Mouse (Mus musculus) kidney, postnatal 0 days (tissue): Measurements from ENCODE around the gene Slc12a4. TPM values are rescaled to one million over a fixed set of nuclear protein-coding genes. Genes with fewer than 3 reads are reported as not detected.
"Not testable (repeated sequence)": the region's sequence is repeated elsewhere in the genome, so short reads cannot be mapped to it uniquely, and the experiment has no call there.

Source experiments
- ATAC-seq: fragments of 200-750 bp; cut with Nextera tagmentation; replicated peaks from 2 replicates; pipeline ENCODE4 v1.8.0; 2017; ENCODE audit warnings: low read depth, moderate number of reproducible peaks, moderate TSS enrichment, moderate library complexity; ENCODE audit not compliant: low FRiP score
- DNase-seq: peaks from one replicate; pipeline ENCODE4 v3.0.0-alpha.2; 2016; ENCODE audit warnings: low spot score
- H3K27ac ChIP-seq: fragments of 300-500 bp; sonication (generic); 2 replicates; pipeline ENCODE4 v1.5.1; 2014; ENCODE audit warnings: mild to moderate bottlenecking
- H3K27me3 ChIP-seq: fragments of 300-500 bp; sonication (generic); 2 replicates; pipeline ENCODE4 v1.6.1; 2014; ENCODE audit warnings: low read length, mixed read lengths; ENCODE audit not compliant: insufficient read depth
- H3K36me3 ChIP-seq: fragments of 300-500 bp; sonication (generic); 2 replicates; pipeline ENCODE4 v1.6.1; 2014; ENCODE audit warnings: low read length, mixed read lengths; ENCODE audit not compliant: insufficient read depth
- H3K4me1 ChIP-seq: fragments of 300-500 bp; sonication (generic); replicated peaks from 2 replicates; pipeline ENCODE4 v1.6.1; 2014; ENCODE audit warnings: antibody characterized with exemption, low read length, mixed read lengths; ENCODE audit not compliant: insufficient read depth
- H3K4me2 ChIP-seq: fragments of 300-500 bp; sonication (generic); 2 replicates; pipeline ENCODE4 v1.6.1; 2014; ENCODE audit warnings: mild to moderate bottlenecking, low read length, moderate library complexity, mixed read lengths
- H3K4me3 ChIP-seq: fragments of 300-500 bp; sonication (generic); replicated peaks from 2 replicates; pipeline ENCODE4 v1.5.1; 2014; ENCODE audit warnings: low read depth, low read length
- H3K9ac ChIP-seq: fragments of 300-500 bp; sonication (generic); 2 replicates; pipeline ENCODE4 v1.6.1; 2014; ENCODE audit warnings: low read depth, low read length
- H3K9me3 ChIP-seq: fragments of 300-500 bp; sonication (generic); replicated peaks from 2 replicates; pipeline ENCODE4 v1.6.1; 2016; ENCODE audit warnings: low read length, inconsistent platforms, mixed read lengths
- CTCF ChIP-seq: IDR thresholded peaks from 2 replicates; pipeline ENCODE4 v1.5.1; 2016; ENCODE audit warnings: antibody characterized with exemption, low read depth, mild to moderate bottlenecking, moderate library complexity
- WGBS: fragments of 180-500 bp; shearing (Covaris S2); extraction: QIAGEN DNeasy Blood & Tissue Kit; methylation state at CpG from one replicate; pipeline ENCODE4 v1.1.7; 2014; 5-methylcytosine and 5-hydroxymethylcytosine counted together
- polyA plus RNA-seq: library from polyadenylated mRNA; unstranded; fragments of >200 nt; fragmentation: Nextera tagmentation; extraction: Ambion mirVana; gene quantifications from 2 replicates; pipeline ENCODE4 v1.2.1, GENCODE M21; 2015

The Slc12a4 gene
- polyA plus RNA-seq, 1 experiment from 2014 or later, result 19.8 TPM

DNA sequence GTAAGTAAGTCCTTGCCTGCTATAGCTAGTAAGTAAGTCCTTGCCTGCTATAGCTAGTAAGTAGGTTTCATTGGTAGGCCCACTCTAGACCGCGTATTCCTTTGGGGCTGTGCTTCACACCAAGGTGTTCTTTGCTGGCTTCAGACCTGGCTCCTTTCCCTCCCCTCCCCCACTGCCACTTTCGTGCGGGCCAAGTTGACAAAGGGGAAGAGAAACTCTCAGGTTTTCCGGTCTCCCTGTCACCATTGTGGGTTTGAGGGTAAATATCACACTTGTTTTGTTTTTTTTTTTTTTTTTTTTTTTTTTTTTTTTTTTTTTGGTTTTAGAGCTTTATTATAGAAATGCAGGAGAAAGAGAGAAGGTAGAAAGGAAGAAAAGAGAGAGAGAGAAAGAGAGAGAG, 26.6 kb upstream of the Slc12a4 start:
- WGBS, result 65% methylated on average over 5 of the region's 5 CpGs

DNA sequence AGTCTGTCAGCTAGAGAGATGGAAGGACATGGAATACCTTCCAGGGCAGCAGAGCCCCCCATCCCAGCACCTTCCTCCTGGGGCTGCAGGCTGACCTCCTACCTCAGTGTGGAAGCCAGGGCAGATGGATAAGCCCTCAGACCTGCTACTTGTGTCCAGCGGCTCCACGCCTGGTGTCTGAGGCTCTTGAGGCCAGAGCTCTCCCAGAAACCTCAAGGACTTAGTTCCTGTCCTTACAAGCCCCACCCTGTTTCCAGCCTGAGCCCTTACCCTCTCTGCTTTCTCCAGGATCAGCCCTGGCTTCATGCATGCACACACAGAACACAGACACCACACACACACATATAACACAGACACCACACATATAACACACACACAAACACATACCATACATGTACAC, 25.6 kb upstream of the Slc12a4 start:
- no peaks in the 10 kb centered on the region for H3K9me3 ChIP-seq
- ATAC-seq, result no peak
- H3K4me1 ChIP-seq, result 0 out of 2 replicates have a peak, but pooled peaks cover 3% of the 10 kb centered on the region
- 74% methylated on average over 2 of the region's 2 CpGs for WGBS
- no peak for DNase-seq
- no peaks in the 10 kb centered on the region for H3K36me3 ChIP-seq
- no peaks in the 10 kb centered on the region for H3K27me3 ChIP-seq
- TF ChIP-seq CTCF, result no peak
- no peak overlapping the region for H3K9ac ChIP-seq
- no peak overlapping the region for H3K27ac ChIP-seq
- H3K4me3 ChIP-seq, result no peak overlapping the region
- no peak overlapping the region for H3K4me2 ChIP-seq

More for the DNA sequence above, 26.6 kb upstream of the Slc12a4 start:
- no peak for TF ChIP-seq CTCF
- H3K27ac ChIP-seq, result no peak overlapping the region
- H3K4me2 ChIP-seq, result no peak overlapping the region
- no peak overlapping the region for H3K9ac ChIP-seq
- DNase-seq, result no peak
- 0 out of 2 replicates have a peak, but pooled peaks cover 3% of the 10 kb centered on the region for H3K4me1 ChIP-seq
- no peaks in the 10 kb centered on the region for H3K36me3 ChIP-seq
- ATAC-seq, result no peak
- H3K27me3 ChIP-seq, result no peaks in the 10 kb centered on the region
- no peaks in the 10 kb centered on the region for H3K9me3 ChIP-seq
- H3K4me3 ChIP-seq, result no peak overlapping the region

DNA sequence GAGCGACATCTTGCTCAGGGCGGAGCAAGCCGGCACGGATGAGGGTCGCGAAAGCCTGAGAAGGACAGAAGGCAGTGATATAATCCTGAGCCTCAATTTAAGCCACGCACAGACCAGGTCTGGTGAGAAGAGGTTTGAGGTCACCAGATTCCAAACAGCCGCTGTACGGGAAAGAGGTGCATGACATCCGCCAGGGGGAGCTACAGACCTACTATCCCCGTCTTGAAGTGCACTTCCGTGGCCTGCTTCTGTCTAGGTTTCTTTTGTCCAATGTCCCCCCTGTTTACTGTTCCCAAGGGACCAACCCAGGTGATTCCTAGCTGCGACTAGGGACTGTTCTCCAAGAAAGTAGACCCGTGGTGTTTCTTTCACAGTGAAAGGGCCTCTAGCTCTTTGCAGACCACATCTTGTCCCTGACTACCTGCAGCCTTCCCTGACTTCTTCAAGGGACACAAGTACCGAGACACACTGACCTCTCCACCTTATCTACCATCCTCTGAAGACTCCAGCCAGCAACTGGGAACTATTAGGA, 25.0 kb upstream of the Slc12a4 start, which contains the start of gene Dus2:
Dus2 (plus strand) TSS at position 482 of the 532 bp plus-strand sequence.
- ATAC-seq (peak; percentile 72), DNase-seq (peak; percentile 94)
- H3K27ac ChIP-seq, result no peak within 1 kb of the TSS
- 10% methylated on average over 15 of the region's 15 CpGs for WGBS
- 0 out of 2 replicates have a peak within 1 kb of the TSS, but pooled peaks have one; percentile 21 for H3K4me2 ChIP-seq
- no peaks in the 10 kb centered on the region for H3K36me3 ChIP-seq
- no peaks in the 10 kb centered on the region for H3K9me3 ChIP-seq
- H3K27me3 ChIP-seq, result no peaks in the 10 kb centered on the region
- peak; percentile 97 for TF ChIP-seq CTCF
- H3K4me3 ChIP-seq, result no peak within 1 kb of the TSS
- H3K4me1 ChIP-seq, result 0 out of 2 replicates have a peak, but pooled peaks cover 3% of the 10 kb centered on the region
- no peak within 1 kb of the TSS for H3K9ac ChIP-seq

DNA sequence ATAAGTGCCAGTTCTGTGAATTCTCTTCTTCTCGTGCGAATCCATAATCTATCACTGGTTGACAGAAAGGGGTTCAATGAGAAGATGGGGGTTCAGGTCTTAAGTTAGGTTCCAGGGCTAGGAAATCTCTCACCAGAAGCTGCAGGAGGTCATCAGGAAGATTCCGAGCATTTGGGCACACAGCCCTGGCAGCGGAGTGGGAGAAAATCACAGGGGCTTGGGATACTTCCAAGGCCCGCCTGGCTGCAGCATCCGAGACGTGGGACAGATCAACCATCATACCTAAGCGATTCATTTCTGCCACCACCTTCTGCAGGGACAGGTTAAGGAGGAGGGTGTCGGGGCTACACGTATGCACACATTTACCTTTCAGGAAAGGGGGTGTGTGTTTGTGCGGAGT, 22.6 kb upstream of the Slc12a4 start:
- TF ChIP-seq CTCF, result no peak
- Histone ChIP-seq H3K9me3 (no peaks in the 10 kb centered on the region), H3K4me1 (0 out of 2 replicates have a peak, but pooled peaks cover 3% of the 10 kb centered on the region), H3K4me2 (no peak overlapping the region), H3K9ac (no peak overlapping the region), H3K27me3 (no peaks in the 10 kb centered on the region), H3K36me3 (no peaks in the 10 kb centered on the region), H3K27ac (no peak overlapping the region), H3K4me3 (no peak overlapping the region)
- no peak for ATAC-seq
- DNase-seq, result no peak
- WGBS, result 87% methylated on average over 11 of the region's 11 CpGs

DNA sequence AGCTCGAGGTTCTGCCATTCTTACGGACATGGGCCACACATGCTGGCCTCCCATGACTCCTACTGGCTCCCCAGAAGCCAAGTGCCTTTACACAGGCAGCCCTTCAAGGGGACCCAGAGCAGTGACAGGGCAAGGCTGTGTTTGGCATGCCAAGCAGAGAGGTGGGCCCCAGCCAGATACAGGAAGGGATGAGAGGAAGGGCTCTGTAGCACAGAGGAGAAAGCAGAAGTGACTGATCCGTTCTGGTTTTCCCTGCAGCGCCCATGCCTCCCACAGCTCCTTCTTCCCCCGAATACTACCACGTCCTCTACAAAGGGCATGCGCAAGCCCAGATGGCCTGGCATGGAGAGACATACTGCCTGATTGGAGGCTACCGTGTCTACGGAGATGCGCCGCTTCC, 17.5 kb upstream of the Slc12a4 start:
- H3K9ac ChIP-seq, DNase-seq, H3K4me1 ChIP-seq, ATAC-seq, H3K9me3 ChIP-seq, H3K36me3 ChIP-seq, H3K4me2 ChIP-seq, H3K27ac ChIP-seq, H3K4me3 ChIP-seq, H3K27me3 ChIP-seq: not testable (repeated sequence)
- 75% methylated on average over 11 of the region's 11 CpGs for WGBS

DNA sequence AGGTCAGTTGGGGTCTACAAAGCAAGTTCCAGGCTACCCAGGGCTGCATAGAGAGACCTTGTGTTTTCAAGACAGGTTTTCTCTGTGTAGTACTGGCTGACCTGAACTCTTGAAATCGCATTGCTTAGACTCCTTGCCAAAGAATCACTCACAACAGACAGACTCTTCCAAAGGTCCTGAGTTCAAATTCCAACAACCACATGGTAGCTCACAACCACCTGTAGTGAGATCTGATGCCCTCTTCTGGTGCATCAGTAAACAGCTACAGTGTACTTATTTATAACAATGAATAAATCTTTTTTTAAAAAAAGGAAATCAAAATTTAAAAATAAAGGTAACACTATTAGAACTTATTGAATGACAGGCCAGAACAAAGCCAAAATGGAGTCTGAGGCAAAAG, 15.2 kb upstream of the Slc12a4 start:
- ATAC-seq (no peak), DNase-seq (no peak)
- WGBS, result 91% methylated on average over 1 of the region's 1 CpGs
- TF ChIP-seq CTCF, result peak; percentile 21; the same call in 1 of the 2 replicates
- no peaks in the 10 kb centered on the region for H3K36me3 ChIP-seq
- H3K4me3 ChIP-seq, result no peak overlapping the region
- no peak overlapping the region for H3K9ac ChIP-seq
- no peaks in the 10 kb centered on the region for H3K27me3 ChIP-seq
- H3K4me2 ChIP-seq, result no peak overlapping the region
- H3K9me3 ChIP-seq, result no peaks in the 10 kb centered on the region
- no peaks in the 10 kb centered on the region for H3K4me1 ChIP-seq
- H3K27ac ChIP-seq, result no peak overlapping the region

DNA sequence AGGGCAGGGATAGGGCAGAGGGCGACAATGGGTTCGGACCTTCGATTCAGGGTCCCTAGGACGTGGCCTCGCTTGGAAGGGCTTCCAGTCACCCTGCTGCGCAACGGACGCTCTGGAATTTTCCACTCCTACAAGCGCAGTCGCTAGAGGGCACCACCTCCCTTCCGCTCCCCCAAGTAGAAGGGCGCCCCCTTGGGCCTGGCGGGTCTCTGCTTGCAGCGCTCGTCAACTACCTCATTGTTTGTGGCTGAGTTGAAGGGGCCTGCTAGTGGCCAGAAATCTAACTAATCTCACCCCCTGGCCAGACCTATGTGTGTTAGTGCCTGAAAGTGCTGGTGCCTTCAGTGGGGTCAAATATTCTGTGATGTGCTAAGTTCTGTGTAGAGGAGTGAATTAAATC, 13.4 kb upstream of the Slc12a4 start, which contains the start of gene Dpep3:
Dpep3 (minus strand) TSS at position 105 of the 400 bp plus-strand sequence.
- 92% methylated on average over 15 of the region's 15 CpGs for WGBS
- Histone ChIP-seq H3K36me3 (no peaks in the 10 kb centered on the region), H3K4me1 (no peaks in the 10 kb centered on the region), H3K4me2 (no peak within 1 kb of the TSS), H3K4me3 (no peak within 1 kb of the TSS), H3K27me3 (no peaks in the 10 kb centered on the region), H3K27ac (no peak within 1 kb of the TSS), H3K9ac (no peak within 1 kb of the TSS), H3K9me3 (no peaks in the 10 kb centered on the region)
- no peak for TF ChIP-seq CTCF
- ATAC-seq (no peak), DNase-seq (no peak)
